Mouse (Mus musculus) heart, postnatal 0 days (tissue): ENCODE results near the gene Nr1i2. TPM values are rescaled to one million over a fixed set of nuclear protein-coding genes. Genes with fewer than 3 reads are reported as not detected.

Experiments
- ATAC-seq: fragments of 200-750 bp; cut with Nextera tagmentation; 2 replicates; pipeline ENCODE4 v1.8.0; 2017; ENCODE audit warnings: low read depth, moderate number of reproducible peaks, moderate library complexity; ENCODE audit not compliant: insufficient read depth
- DNase-seq: peaks from one replicate; pipeline ENCODE4 v3.0.0-alpha.2; 2016; ENCODE audit warnings: low spot score
- H3K27ac ChIP-seq: fragments of 300-500 bp; sonication (generic); 2 replicates; pipeline ENCODE4 v1.5.1; 2014; ENCODE audit warnings: low read depth, mild to moderate bottlenecking
- H3K27me3 ChIP-seq: fragments of 300-500 bp; sonication (generic); 2 replicates; pipeline ENCODE4 v1.6.1; 2014; ENCODE audit warnings: low read length, mixed read lengths; ENCODE audit not compliant: control insufficient read depth, insufficient read depth
- H3K36me3 ChIP-seq: fragments of 300-500 bp; sonication (generic); replicated peaks from 2 replicates; pipeline ENCODE4 v1.6.1; 2014; ENCODE audit warnings: low read length, mixed read lengths; ENCODE audit not compliant: control insufficient read depth, insufficient read depth
- H3K4me1 ChIP-seq: fragments of 300-500 bp; sonication (generic); 2 replicates; pipeline ENCODE4 v1.6.1; 2014; ENCODE audit warnings: antibody characterized with exemption; ENCODE audit not compliant: control insufficient read depth, insufficient read depth
- H3K4me2 ChIP-seq: fragments of 300-500 bp; sonication (generic); 2 replicates; pipeline ENCODE4 v1.6.1; 2014; ENCODE audit warnings: low read depth, mild to moderate bottlenecking, low read length, moderate library complexity
- H3K4me3 ChIP-seq: fragments of 300-500 bp; sonication (generic); 2 replicates; pipeline ENCODE4 v1.5.1; 2014; ENCODE audit warnings: low read depth, low read length
- H3K9ac ChIP-seq: fragments of 300-500 bp; sonication (generic); replicated peaks from 2 replicates; pipeline ENCODE4 v1.6.1; 2014; ENCODE audit warnings: low read depth, low read length, mixed read lengths
- H3K9me3 ChIP-seq: fragments of 300-500 bp; sonication (generic); replicated peaks from 2 replicates; pipeline ENCODE4 v1.6.1; 2016; ENCODE audit warnings: low read length; ENCODE audit not compliant: control insufficient read depth
- CTCF ChIP-seq: IDR thresholded peaks from 2 replicates; pipeline ENCODE4 v1.5.1; 2016; ENCODE audit warnings: antibody characterized with exemption, control low read depth, low read depth
- EP300 ChIP-seq: IDR thresholded peaks from 2 replicates; pipeline ENCODE4 v1.6.1; 2016; ENCODE audit warnings: antibody characterized with exemption, low read depth
- WGBS: fragments of 180-500 bp; shearing (Covaris S2); extraction: QIAGEN DNeasy Blood & Tissue Kit; methylation state at CpG from one replicate; pipeline ENCODE4 v1.1.7; 2014; 5-methylcytosine and 5-hydroxymethylcytosine counted together
- polyA plus RNA-seq: library from polyadenylated mRNA; unstranded; fragments of >200 nt; fragmentation: Nextera tagmentation; extraction: Ambion mirVana; gene quantifications from 2 replicates; pipeline ENCODE4 v1.2.1, GENCODE M21; 2015
- total RNA-seq: library from RNA; depleted of rRNA; stranded (reverse); fragments of >200 nt; gene quantifications from 2 replicates; pipeline ENCODE4 v1.2.3, GENCODE M21; 2014; ENCODE audit warnings: low replicate concordance

Nr1i2 gene
- total and polyA plus RNA-seq, 2 experiments from 2014 or later = not detected

- TF ChIP-seq CTCF (no peak), EP300 (no peak)
Observed at GRCm38 (mm10) chr16:38274737-38275136, 19.9 kb downstream of the Nr1i2 start.

GRCm38 (mm10) chr16:38272483-38272882 lies 22.1 kb downstream of the Nr1i2 start:
- no peak for DNase-seq
- H3K27me3 ChIP-seq = no peaks in the 10 kb centered on the region
- H3K9me3 ChIP-seq = no peaks in the 10 kb centered on the region
- TF ChIP-seq EP300 (no peak), CTCF (no peak)
- no peak overlapping the region for H3K9ac ChIP-seq
- no peak overlapping the region for H3K27ac ChIP-seq
- no peak for ATAC-seq
- no peak overlapping the region for H3K4me2 ChIP-seq
- no peak overlapping the region for H3K4me3 ChIP-seq
- no peaks in the 10 kb centered on the region for H3K36me3 ChIP-seq
- WGBS = 71% methylated on average over 5 of the region's 5 CpGs
- no peaks in the 10 kb centered on the region for H3K4me1 ChIP-seq

More at GRCm38 (mm10) chr16:38274737-38275136, 19.9 kb downstream of the Nr1i2 start:
- DNase-seq = no peak
- Histone ChIP-seq H3K27ac (no peak overlapping the region), H3K9ac (no peak overlapping the region), H3K36me3 (no peaks in the 10 kb centered on the region), H3K4me2 (no peak overlapping the region), H3K27me3 (no peaks in the 10 kb centered on the region), H3K4me1 (no peaks in the 10 kb centered on the region), H3K9me3 (no peaks in the 10 kb centered on the region), H3K4me3 (no peak overlapping the region)
- 57% methylated on average over 2 of the region's 2 CpGs for WGBS
- no peak for ATAC-seq

- H3K4me3 ChIP-seq = no peak overlapping the region
- H3K27ac ChIP-seq = no peak overlapping the region
- no peak overlapping the region for H3K4me2 ChIP-seq
- TF ChIP-seq CTCF (no peak), EP300 (no peak)
- no peak overlapping the region for H3K9ac ChIP-seq
- no peaks in the 10 kb centered on the region for H3K4me1 ChIP-seq
- ATAC-seq (no peak), DNase-seq (no peak)
- WGBS = 28% methylated on average over 3 of the region's 3 CpGs
- H3K36me3 ChIP-seq = no peaks in the 10 kb centered on the region
- H3K27me3 ChIP-seq = no peaks in the 10 kb centered on the region
- H3K9me3 ChIP-seq = no peaks in the 10 kb centered on the region
Observed at GRCm38 (mm10) chr16:38271601-38272000, 23.0 kb downstream of the Nr1i2 start.

- no peak for ATAC-seq
Observed at GRCm38 (mm10) chr16:38255927-38256326, 38.7 kb downstream of the Nr1i2 start.

GRCm38 (mm10) chr16:38255107-38255506 lies 39.5 kb downstream of the Nr1i2 start:
- Histone ChIP-seq H3K27me3 (no peaks in the 10 kb centered on the region), H3K4me2 (no peak overlapping the region), H3K9ac (no peak overlapping the region), H3K27ac (no peak overlapping the region), H3K36me3 (no peaks in the 10 kb centered on the region), H3K4me1 (no peaks in the 10 kb centered on the region), H3K4me3 (no peak overlapping the region), H3K9me3 (no peaks in the 10 kb centered on the region)
- DNase-seq (no peak), ATAC-seq (no peak)
- TF ChIP-seq CTCF (no peak; the same call in 1 of the 2 replicates), EP300 (no peak)
- WGBS = 54% methylated on average over 4 of the region's 4 CpGs

More at GRCm38 (mm10) chr16:38255927-38256326, 38.7 kb downstream of the Nr1i2 start:
- H3K9me3 ChIP-seq = no peaks in the 10 kb centered on the region
- no peak for DNase-seq
- H3K27ac ChIP-seq = no peak overlapping the region
- H3K27me3 ChIP-seq = no peaks in the 10 kb centered on the region
- H3K4me2 ChIP-seq = no peak overlapping the region
- no peaks in the 10 kb centered on the region for H3K4me1 ChIP-seq
- no peak for TF ChIP-seq CTCF
- no peak for TF ChIP-seq EP300
- no peaks in the 10 kb centered on the region for H3K36me3 ChIP-seq
- no peak overlapping the region for H3K9ac ChIP-seq
- no peak overlapping the region for H3K4me3 ChIP-seq
- 84% methylated on average over 9 of the region's 9 CpGs for WGBS

- Histone ChIP-seq H3K4me2 (no peak overlapping the region), H3K9me3 (no peaks in the 10 kb centered on the region), H3K27me3 (no peaks in the 10 kb centered on the region), H3K27ac (no peak overlapping the region), H3K9ac (no peak overlapping the region), H3K4me1 (no peaks in the 10 kb centered on the region), H3K4me3 (no peak overlapping the region), H3K36me3 (no peaks in the 10 kb centered on the region)
- TF ChIP-seq CTCF (no peak), EP300 (no peak)
- no peak for ATAC-seq
- 68% methylated on average over 14 of the region's 14 CpGs for WGBS
- no peak for DNase-seq
Observed at GRCm38 (mm10) chr16:38254001-38254400, 40.6 kb downstream of the Nr1i2 start.
